Mouse (Mus musculus): Measurements from ENCODE around the gene Mpl. TPM values are rescaled to one million over a fixed set of nuclear protein-coding genes. Genes with fewer than 3 reads are reported as not detected.
A peak's percentile ranks its signal among the peaks of the same experiment; 100 is the strongest.

Gene Mpl
- polyA plus RNA-seq, 1 experiment from 2014 or later, result 1.2 TPM

GRCm38 (mm10) chr4:118445781-118446414 lies 11.4 kb downstream of the Mpl start:
- H3K4me3 ChIP-seq, result peak overlapping the region; percentile 60

GRCm38 (mm10) chr4:118445088-118445487 lies 12.2 kb downstream of the Mpl start:
- no peaks in the 10 kb centered on the region for H3K36me3 ChIP-seq
- no peak overlapping the region for H3K4me3 ChIP-seq
- no peak overlapping the region for H3K27ac ChIP-seq
- WGBS, result 86% methylated on average over 10 of the region's 10 CpGs
- H3K4me1 ChIP-seq, result peaks cover 16% of the 10 kb centered on the region
- H3K9me3 ChIP-seq (replicated peaks), result no peaks in the 10 kb centered on the region
- no peaks in the 10 kb centered on the region for H3K27me3 ChIP-seq (ENCODE audit: low read depth, poor library complexity, severe bottlenecking)
- no peak for DNase-seq (ENCODE audit: low spot score)

More at GRCm38 (mm10) chr4:118445781-118446414, 11.4 kb downstream of the Mpl start:
- H3K9me3 ChIP-seq (replicated peaks), result no peaks in the 10 kb centered on the region
- H3K27ac ChIP-seq, result peak overlapping the region; percentile 72
- 19% methylated on average over 18 of the region's 18 CpGs for WGBS
- peaks cover 16% of the 10 kb centered on the region for H3K4me1 ChIP-seq
- no peaks in the 10 kb centered on the region for H3K36me3 ChIP-seq
- DNase-seq (ENCODE audit: low spot score), result peak; percentile 71
- no peaks in the 10 kb centered on the region for H3K27me3 ChIP-seq (ENCODE audit: low read depth, poor library complexity, severe bottlenecking)

- WGBS, result 11% methylated on average over 12 of the region's 12 CpGs
These were observed 19.5 kb downstream of the Mpl start for GRCm38 (mm10) chr4:118437829-118438253.

GRCm38 (mm10) chr4:118436820-118437603 lies 20.3 kb downstream of the Mpl start, which contains the start of gene Cdc20:
Gene Cdc20 (minus strand): TSS chr4:118437352.
- Histone ChIP-seq H3K27me3 (ENCODE audit: low read depth, poor library complexity, severe bottlenecking) (no peaks in the 10 kb centered on the region), H3K27ac (peak within 1 kb of the TSS; percentile 87), H3K36me3 (peaks cover 42% of the 10 kb centered on the region), H3K4me1 (peaks cover 37% of the 10 kb centered on the region), H3K9me3 (replicated peaks) (no peaks in the 10 kb centered on the region), H3K4me3 (peak within 1 kb of the TSS; percentile 67)
- peak; percentile 90 for DNase-seq (ENCODE audit: low spot score)
- under 1% methylated on average over 67 of the region's 67 CpGs for WGBS

More at GRCm38 (mm10) chr4:118437829-118438253, 19.5 kb downstream of the Mpl start:
- no peaks in the 10 kb centered on the region for H3K9me3 ChIP-seq (replicated peaks)
- peak overlapping the region; percentile 87 for H3K27ac ChIP-seq
- H3K27me3 ChIP-seq (ENCODE audit: low read depth, poor library complexity, severe bottlenecking), result no peaks in the 10 kb centered on the region
- peak overlapping the region; percentile 67 for H3K4me3 ChIP-seq
- DNase-seq (ENCODE audit: low spot score), result peak; percentile 62
- H3K36me3 ChIP-seq, result peaks cover 33% of the 10 kb centered on the region
- peaks cover 34% of the 10 kb centered on the region for H3K4me1 ChIP-seq

- Histone ChIP-seq H3K9me3 (replicated peaks) (no peaks in the 10 kb centered on the region), H3K36me3 (peaks cover 65% of the 10 kb centered on the region), H3K27ac (no peak overlapping the region), H3K27me3 (ENCODE audit: low read depth, poor library complexity, severe bottlenecking) (no peaks in the 10 kb centered on the region), H3K4me1 (peaks cover 58% of the 10 kb centered on the region), H3K4me3 (no peak overlapping the region)
- 74% methylated on average over 8 of the region's 8 CpGs for WGBS
- no peak for DNase-seq (ENCODE audit: low spot score)
These were observed 25.0 kb downstream of the Mpl start for GRCm38 (mm10) chr4:118432332-118432731.

GRCm38 (mm10) chr4:118429215-118429895 lies 28.0 kb downstream of the Mpl start:
- Histone ChIP-seq H3K4me1 (peaks cover 40% of the 10 kb centered on the region), H3K27me3 (ENCODE audit: low read depth, poor library complexity, severe bottlenecking) (no peaks in the 10 kb centered on the region), H3K4me3 (peak overlapping the region; percentile 78), H3K9me3 (replicated peaks) (no peaks in the 10 kb centered on the region), H3K36me3 (peaks cover 47% of the 10 kb centered on the region), H3K27ac (0 out of 2 replicates have a peak overlapping the region, but pooled peaks have one; percentile 8)
- WGBS, result 45% methylated on average over 7 of the region's 7 CpGs
- DNase-seq (ENCODE audit: low spot score), result no peak

- DNase-seq (ENCODE audit: low spot score), result no peak
- 46% methylated on average over 15 of the region's 15 CpGs for WGBS
These were observed 28.6 kb downstream of the Mpl start for GRCm38 (mm10) chr4:118428531-118429214.

GRCm38 (mm10) chr4:118427768-118428451 lies 29.4 kb downstream of the Mpl start, which contains the start of gene Elovl1:
Gene Elovl1 (plus strand): TSS chr4:118428093.
- Histone ChIP-seq H3K4me1 (peaks cover 36% of the 10 kb centered on the region), H3K27ac (peak within 1 kb of the TSS; percentile 86), H3K27me3 (ENCODE audit: low read depth, poor library complexity, severe bottlenecking) (no peaks in the 10 kb centered on the region), H3K36me3 (peaks cover 39% of the 10 kb centered on the region), H3K4me3 (peak within 1 kb of the TSS; percentile 78), H3K9me3 (replicated peaks) (no peaks in the 10 kb centered on the region)
- DNase-seq (ENCODE audit: low spot score), result peak; percentile 92
- WGBS, result under 1% methylated on average over 28 of the region's 31 CpGs

More at GRCm38 (mm10) chr4:118428531-118429214, 28.6 kb downstream of the Mpl start:
- Histone ChIP-seq H3K36me3 (peaks cover 44% of the 10 kb centered on the region), H3K4me1 (peaks cover 36% of the 10 kb centered on the region), H3K9me3 (replicated peaks) (no peaks in the 10 kb centered on the region), H3K27ac (peak overlapping the region; percentile 86), H3K4me3 (peak overlapping the region; percentile 78), H3K27me3 (ENCODE audit: low read depth, poor library complexity, severe bottlenecking) (no peaks in the 10 kb centered on the region)

GRCm38 (mm10) chr4:118427415-118427767 lies 29.9 kb downstream of the Mpl start:
- peaks cover 36% of the 10 kb centered on the region for H3K4me1 ChIP-seq
- peak overlapping the region; percentile 86 for H3K27ac ChIP-seq
- DNase-seq (ENCODE audit: low spot score), result no peak
- H3K9me3 ChIP-seq (replicated peaks), result no peaks in the 10 kb centered on the region
- H3K4me3 ChIP-seq, result peak overlapping the region; percentile 78
- H3K27me3 ChIP-seq (ENCODE audit: low read depth, poor library complexity, severe bottlenecking), result no peaks in the 10 kb centered on the region
- peaks cover 37% of the 10 kb centered on the region for H3K36me3 ChIP-seq
- WGBS, result 2% methylated on average over 5 of the region's 5 CpGs

GRCm38 (mm10) chr4:118425374-118425773 lies 31.9 kb downstream of the Mpl start:
- Histone ChIP-seq H3K27ac (no peak overlapping the region), H3K36me3 (peaks cover 35% of the 10 kb centered on the region), H3K9me3 (replicated peaks) (no peaks in the 10 kb centered on the region), H3K4me3 (no peak overlapping the region), H3K4me1 (peaks cover 32% of the 10 kb centered on the region), H3K27me3 (ENCODE audit: low read depth, poor library complexity, severe bottlenecking) (no peaks in the 10 kb centered on the region)
- WGBS, result 92% methylated on average over 1 of the region's 1 CpGs
- no peak for DNase-seq (ENCODE audit: low spot score)

- Histone ChIP-seq H3K36me3 (peaks cover 39% of the 10 kb centered on the region), H3K9me3 (replicated peaks) (no peaks in the 10 kb centered on the region), H3K27ac (no peak overlapping the region), H3K27me3 (ENCODE audit: low read depth, poor library complexity, severe bottlenecking) (no peaks in the 10 kb centered on the region), H3K4me1 (peaks cover 27% of the 10 kb centered on the region), H3K4me3 (no peak overlapping the region)
- 90% methylated on average over 4 of the region's 4 CpGs for WGBS
- no peak for DNase-seq (ENCODE audit: low spot score)
These were observed 32.7 kb downstream of the Mpl start for GRCm38 (mm10) chr4:118424541-118425160.
